Mouse (Mus musculus) heart, adult 18-20 months (tissue): ENCODE data around the gene Cldn10. TPM values are rescaled to one million over a fixed set of nuclear protein-coding genes. Genes with fewer than 3 reads are reported as not detected.
"Not testable (repeated sequence)": the region's sequence is repeated elsewhere in the genome, so short reads cannot be mapped to it uniquely, and the experiment has no call there.

Experiments
- DNase-seq, 2 experiments: peaks; one replicate each; pipeline ENCODE4 v3.0.0; 2021 to 2022; ENCODE audit warnings: mixed read lengths in 1 of 2
- total RNA-seq, 2 experiments: library from RNA; stranded (reverse); gene quantifications; 2 replicates each; pipeline ENCODE4 v1.2.3; 2021

Gene Cldn10
- total RNA-seq, 2 experiments from 2014 or later, result 0.41 TPM; not detected in 1

GRCm38 (mm10) chr14:118782241-118782640 is 5.5 kb upstream of the Cldn10 start:
- no peak for DNase-seq

GRCm38 (mm10) chr14:118783326-118783935 is 4.3 kb upstream of the Cldn10 start:
- DNase-seq, result no peak

- no peak for DNase-seq
These were observed 2.5 kb downstream of the Cldn10 start for GRCm38 (mm10) chr14:118790217-118790616.

GRCm38 (mm10) chr14:118792957-118793356 is 5.2 kb downstream of the Cldn10 start:
- DNase-seq, result no peak

- DNase-seq, result no peak
These were observed 5.7 kb downstream of the Cldn10 start for GRCm38 (mm10) chr14:118793416-118793815.

- DNase-seq, result no peak
These were observed 6.5 kb downstream of the Cldn10 start for GRCm38 (mm10) chr14:118794196-118794595.

GRCm38 (mm10) chr14:118794893-118795292 is 7.2 kb downstream of the Cldn10 start:
- DNase-seq, result no peak

- DNase-seq, result no peak
These were observed 8.4 kb downstream of the Cldn10 start for GRCm38 (mm10) chr14:118795915-118796693.

GRCm38 (mm10) chr14:118796694-118797058 is 9.0 kb downstream of the Cldn10 start:
- peak in 1 of 2 experiments; percentile 20 for DNase-seq

GRCm38 (mm10) chr14:118797270-118797669 is 9.6 kb downstream of the Cldn10 start:
- DNase-seq, result no peak

GRCm38 (mm10) chr14:118799918-118800317 is 12.2 kb downstream of the Cldn10 start:
- no peak for DNase-seq

GRCm38 (mm10) chr14:118803936-118804335 is 16.2 kb downstream of the Cldn10 start:
- DNase-seq, result no peak

- DNase-seq, result no peak
These were observed 16.6 kb downstream of the Cldn10 start for GRCm38 (mm10) chr14:118804351-118804750.

GRCm38 (mm10) chr14:118807653-118808052 is 19.9 kb downstream of the Cldn10 start:
- DNase-seq, result peak; percentile 48 to 52

- not testable (repeated sequence) for DNase-seq
These were observed 20.5 kb downstream of the Cldn10 start for GRCm38 (mm10) chr14:118808183-118808582.

- DNase-seq, result no peak
These were observed 22.0 kb downstream of the Cldn10 start for GRCm38 (mm10) chr14:118809686-118810085.

GRCm38 (mm10) chr14:118811256-118811655 is 23.5 kb downstream of the Cldn10 start:
- not testable (repeated sequence) for DNase-seq

- DNase-seq, result no peak
These were observed 25.4 kb downstream of the Cldn10 start for GRCm38 (mm10) chr14:118813111-118813510.

GRCm38 (mm10) chr14:118816503-118816902 is 28.8 kb downstream of the Cldn10 start:
- DNase-seq, result peak in 1 of 2 experiments; percentile 69

- DNase-seq, result peak; percentile 44 to 75
These were observed 32.4 kb downstream of the Cldn10 start for GRCm38 (mm10) chr14:118820111-118820510.

- DNase-seq, result no peak
These were observed 35.1 kb downstream of the Cldn10 start for GRCm38 (mm10) chr14:118822816-118823215.

- DNase-seq, result no peak
These were observed 35.6 kb downstream of the Cldn10 start for GRCm38 (mm10) chr14:118823313-118823712.

- DNase-seq, result no peak
These were observed 38.6 kb downstream of the Cldn10 start for GRCm38 (mm10) chr14:118826346-118826745.
